Mouse (Mus musculus) fibroblast of lung, adult 2 months (primary cell): ENCODE results near the gene Smim4.

Experiments
- DNase-seq: peaks from one replicate; pipeline ENCODE4 v3.0.0-alpha.2; 2011; ENCODE audit warnings: low read depth

Gene Smim4

DNA sequence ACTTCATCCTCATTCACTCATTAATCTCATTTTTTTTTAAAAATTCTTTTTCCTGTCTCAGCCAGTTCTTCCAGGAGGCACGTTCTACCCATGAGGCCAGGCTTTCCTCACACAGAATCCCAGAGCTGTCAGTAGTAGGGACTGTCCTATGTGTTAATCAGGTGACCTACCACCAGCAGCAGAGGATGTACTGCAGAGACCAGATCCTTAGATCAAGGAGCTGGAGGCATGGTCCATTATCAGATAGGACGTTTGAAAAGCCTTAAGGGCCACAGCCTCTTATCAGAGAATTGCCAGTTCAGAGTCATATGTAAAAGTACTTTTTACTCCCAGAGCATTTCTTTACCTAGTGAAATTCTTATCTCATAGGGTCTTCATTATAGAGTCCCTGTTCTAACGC is 14.7 kb downstream of the Smim4 start:
- DNase-seq = no peak

DNA sequence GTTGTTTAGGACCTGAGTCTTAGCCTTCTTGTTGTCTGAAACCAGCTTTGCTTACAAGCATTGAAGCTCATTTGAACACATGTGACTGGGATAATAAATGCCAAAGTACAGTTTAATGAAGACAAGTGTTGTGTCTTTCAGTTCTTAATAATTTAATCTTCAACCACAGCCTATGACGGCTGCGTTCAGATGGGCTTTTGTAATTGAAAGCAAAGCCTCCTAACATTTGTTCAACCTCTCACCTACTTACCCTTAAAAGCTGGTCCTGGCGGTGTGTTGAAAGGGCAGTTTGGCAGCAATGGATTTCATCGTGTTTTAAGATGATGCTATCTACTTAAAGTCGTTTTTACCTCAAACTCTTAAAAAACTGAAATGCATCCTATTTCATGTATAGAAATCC is 16.6 kb downstream of the Smim4 start:
- DNase-seq = no peak

DNA sequence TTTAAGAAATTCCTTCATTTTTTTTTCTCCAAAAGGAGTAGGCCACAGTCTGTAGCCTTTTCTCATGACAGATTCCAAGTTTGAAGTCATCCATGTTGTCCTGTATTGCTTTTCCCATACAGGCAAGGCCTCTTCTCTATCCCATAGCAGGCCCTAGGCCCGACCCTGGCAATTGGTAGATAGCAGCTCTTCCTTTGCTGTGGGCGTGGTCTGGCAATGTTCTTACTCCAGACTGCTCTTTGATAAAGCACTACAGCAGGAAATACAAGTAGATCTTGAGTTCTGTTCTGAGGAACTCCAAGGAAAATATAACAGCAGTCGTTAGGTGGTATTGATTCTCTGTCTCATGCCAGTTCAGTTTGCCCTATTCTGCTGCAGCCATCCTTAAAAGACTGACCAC is 18.1 kb downstream of the Smim4 start:
- DNase-seq = no peak

DNA sequence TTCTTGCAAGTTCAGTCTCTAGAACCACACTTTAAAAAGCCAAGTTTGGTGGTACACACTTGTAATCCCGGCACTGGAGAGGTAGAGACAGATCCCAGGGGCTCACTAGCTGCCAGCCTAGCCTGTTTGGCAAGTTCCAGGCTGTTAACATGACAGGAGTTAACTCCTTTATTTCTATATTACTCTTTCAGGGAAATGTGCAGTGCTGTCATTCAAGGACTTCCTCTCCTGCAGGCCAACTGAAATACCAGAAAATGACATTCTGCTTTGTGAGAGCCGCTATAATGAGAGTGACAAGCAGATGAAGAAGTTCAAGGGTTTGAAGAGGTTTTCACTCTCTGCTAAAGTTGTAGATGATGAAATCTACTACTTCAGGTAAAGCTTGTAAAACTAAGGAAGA is 23.6 kb downstream of the Smim4 start:
- no peak for DNase-seq

DNA sequence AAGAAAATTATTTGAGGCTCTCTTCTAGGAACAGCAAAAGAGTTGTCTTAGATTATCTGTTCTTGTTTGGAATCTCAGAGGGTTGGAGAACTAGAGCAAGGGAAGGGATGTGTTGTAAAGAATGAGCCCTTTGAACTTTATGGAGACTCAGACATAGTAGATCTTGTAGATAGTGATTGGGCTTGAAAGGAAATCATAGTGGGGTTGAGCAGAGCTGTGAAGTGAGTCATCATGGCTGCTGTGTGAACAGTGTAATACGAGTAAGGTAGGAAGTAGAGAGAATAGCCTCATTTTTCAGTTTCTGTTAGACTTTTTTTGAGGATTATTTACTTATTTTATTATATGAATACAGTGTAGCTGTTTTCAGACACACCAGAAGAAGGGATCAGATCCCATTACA is 38.8 kb downstream of the Smim4 start:
- no peak for DNase-seq

DNA sequence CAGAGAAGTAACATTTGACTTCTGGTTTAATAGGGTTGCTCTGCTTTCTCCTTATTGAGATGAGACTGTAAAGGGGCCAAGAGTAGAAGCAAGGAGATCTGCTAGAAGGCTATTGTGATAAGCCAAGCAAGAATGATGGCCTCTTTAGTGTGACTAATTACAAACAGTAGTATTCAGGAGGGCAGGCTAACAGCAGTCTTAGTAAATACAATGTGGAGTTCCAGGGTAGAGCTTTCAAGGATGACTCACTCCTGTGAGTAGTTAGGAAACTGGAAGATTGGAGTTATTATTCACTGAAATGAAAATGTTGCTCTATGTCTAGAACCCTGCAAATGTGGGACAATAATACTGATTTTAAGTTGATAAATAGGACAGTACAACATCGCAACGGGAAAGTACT is 40.2 kb downstream of the Smim4 start:
- DNase-seq = peak; percentile 9

DNA sequence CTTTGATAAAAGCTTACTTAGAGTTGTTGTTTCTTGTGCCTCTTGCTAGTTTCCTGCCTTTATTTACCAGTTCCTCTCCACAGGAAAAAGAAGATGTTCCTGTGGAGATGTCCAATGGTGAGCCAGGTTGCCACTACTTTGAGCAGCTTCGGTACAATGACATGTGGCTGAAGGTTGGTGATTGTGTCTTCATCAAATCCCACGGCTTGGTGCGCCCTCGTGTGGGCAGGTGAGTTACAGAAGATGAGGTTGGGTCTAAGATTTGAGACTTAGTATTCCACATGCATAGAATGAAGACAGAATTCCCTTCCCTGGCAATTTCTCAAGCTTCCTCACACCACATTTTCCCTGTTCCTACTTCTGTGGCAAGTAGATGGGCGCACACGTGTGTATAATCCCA is 41.3 kb downstream of the Smim4 start:
- DNase-seq = no peak

DNA sequence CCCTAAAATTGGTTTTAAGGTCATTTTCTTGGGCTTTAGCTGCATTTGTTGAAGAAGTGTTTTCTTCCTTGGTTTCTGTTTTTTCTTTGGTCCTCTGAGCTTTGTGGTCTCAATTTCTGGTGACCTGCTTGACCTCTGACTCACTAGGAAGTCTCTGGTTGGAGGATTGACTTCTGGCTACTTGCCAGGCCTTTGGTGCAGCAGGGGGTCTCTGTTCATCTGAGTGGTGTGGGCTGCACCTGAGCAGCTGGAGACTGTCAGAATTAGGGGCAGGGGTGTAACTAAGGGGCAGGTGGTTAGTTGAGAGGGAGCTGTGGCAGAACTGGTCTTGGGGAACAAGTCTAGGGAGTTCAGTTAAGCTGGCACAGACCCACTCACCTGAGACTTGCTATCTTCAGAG is 47.6 kb downstream of the Smim4 start:
- DNase-seq = no peak

DNA sequence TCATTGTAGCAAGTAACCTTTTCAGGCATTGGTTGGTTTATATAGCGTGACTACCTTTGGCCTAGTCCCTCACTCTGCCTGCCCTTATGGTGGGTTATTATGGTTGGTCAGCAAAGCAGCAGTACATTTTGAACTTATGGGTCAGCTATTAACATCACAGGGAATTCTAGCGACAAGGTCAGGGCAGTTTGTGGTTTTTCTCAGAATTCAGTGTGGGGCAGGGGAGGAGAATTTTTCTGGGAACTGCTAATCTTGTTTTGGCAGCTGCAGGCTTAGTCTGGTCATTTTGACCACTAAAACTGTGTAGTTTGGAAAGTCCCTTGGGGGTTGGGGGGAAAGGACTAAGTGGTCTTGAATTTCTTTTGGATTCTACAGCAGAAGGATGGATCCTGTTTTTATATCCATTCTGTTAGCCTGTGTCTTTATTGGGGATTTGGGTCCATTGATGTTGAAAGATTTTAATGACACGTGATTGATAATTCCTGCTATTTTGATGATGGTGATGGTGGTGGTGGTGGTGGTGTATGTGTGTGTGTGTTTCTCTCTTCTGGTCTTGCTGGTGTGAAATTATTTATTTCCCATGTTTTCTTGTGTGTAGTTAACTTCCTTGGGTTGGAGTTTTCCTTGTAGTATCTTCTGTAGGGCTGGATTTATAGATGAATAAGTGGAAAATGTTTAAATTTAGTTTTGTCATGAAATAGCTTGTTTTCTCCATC is 49.3 kb downstream of the Smim4 start:
- no peak for DNase-seq

DNA sequence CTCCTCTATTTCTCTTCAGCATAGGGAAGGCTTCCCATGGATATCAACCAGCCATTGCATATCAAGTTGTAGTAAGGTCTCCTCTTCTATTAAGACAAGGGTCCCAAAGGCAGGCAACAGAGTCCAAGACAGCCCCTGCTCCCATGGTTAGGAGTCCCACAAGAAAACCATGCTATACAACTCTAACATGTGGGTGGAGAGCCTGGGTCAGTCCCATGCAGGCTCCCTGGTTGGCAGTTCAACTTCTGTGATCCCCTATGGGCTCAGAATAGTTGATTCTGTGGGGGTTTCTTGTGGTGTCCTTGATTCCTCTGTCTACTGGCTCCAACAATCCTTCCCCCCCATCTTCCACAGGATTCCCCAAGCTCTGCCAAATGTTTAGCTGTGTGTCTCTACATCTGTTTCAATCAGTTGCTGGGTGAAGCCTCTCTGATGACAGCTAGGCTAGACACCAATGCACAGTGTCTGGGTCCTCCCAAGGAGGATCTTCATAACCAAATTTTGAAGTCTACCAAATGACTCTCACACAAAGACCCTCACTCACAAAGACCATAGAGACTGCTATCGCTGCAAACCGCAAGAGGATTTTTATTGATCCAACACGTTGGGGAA is 50.1 kb downstream of the Smim4 start:
- no peak for DNase-seq

DNA sequence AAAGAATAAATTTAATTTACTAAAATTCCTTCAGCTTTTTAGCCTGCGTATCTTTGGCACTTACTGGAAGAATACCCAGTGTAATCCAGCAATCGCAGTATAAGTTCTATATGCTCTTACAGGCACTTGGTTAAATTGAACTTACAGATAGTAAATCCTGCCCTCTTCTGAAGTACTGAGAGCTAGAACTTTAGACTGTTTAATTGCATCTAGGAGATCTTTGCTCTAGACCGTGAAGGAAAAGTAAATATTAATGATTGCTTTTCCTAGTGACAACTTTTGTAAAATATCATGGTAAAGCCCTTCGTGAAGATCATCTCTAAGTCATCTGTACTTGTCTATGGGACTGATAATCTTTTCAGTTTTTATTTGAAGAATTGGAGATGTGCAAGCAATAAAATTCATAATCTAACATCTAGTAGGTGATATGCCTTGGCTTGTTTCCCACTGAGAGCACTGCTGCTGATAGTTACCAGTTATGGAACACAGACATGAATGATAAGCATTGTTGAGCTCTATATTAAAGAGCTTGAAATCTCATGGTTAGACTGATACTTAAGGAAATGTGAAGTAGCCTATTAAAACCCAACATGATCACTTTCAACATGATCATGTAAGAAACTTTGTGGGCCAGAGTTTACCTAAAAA is 59.5 kb downstream of the Smim4 start:
- DNase-seq = no peak

DNA sequence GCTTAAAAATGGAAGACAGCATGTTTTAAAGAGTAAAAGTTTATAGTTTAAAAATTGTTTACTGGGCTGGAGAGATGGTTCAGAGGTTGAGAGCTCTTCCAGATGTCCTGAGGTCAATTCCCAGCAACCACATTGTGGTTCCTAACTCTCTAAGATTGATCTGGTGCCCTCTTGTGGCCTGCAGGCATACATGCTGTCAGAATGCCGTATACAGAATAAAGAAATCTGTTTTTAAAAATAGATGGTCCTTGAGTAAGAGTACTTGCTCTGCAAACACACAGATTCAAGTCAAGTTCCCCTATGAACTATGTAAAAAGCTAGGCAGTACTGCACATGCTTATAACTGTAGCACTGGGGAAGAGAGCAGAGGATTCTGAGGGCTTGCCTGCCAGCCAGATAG is 66.5 kb downstream of the Smim4 start:
- no peak for DNase-seq

DNA sequence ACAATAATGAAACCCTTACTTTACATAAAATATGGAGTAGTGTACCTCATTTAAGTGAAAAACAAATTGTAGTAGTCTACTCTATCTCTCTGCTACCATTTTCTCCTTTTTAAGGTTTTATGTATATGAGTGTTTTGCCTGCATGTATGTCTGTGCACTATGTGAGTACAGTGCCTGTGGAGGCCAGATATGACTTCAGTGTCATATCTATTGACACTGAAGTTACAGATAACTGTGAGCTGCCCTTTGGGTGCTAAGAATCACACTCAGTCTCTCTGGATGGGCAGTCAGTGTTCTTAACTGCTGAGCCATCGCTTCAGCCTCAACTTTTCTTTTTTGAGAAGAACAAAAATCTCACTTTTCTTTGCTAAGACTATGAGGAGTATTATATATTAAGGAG is 82.9 kb downstream of the Smim4 start:
- no peak for DNase-seq

DNA sequence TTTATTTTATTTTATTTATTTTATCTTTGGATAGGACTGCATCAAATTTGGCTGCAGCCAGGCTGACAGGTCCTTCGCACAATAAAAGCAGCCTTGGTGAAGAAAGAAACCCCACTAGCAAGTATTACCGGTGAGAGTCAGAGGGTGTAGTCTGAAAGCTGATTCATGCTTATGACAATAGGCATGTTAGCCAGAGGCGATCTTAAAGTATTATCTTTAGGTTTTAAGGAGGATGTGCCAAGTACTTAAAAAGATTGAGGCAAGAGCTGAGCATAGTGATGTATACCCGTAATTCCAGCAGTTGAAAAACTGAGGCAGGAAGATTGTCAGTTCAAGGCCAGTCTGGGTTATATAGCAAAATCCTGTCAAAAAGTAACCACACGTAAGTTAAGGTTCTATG is 83.5 kb downstream of the Smim4 start:
- DNase-seq = no peak
